Mouse (Mus musculus) heart, postnatal 0 days (tissue): Measurements from ENCODE around the gene AY761185.

Source experiments
- CTCF ChIP-seq: IDR thresholded peaks from 2 replicates; pipeline ENCODE4 v1.5.1; 2016; ENCODE audit warnings: antibody characterized with exemption, control low read depth, low read depth
- EP300 ChIP-seq: IDR thresholded peaks from 2 replicates; pipeline ENCODE4 v1.6.1; 2016; ENCODE audit warnings: antibody characterized with exemption, low read depth

DNA sequence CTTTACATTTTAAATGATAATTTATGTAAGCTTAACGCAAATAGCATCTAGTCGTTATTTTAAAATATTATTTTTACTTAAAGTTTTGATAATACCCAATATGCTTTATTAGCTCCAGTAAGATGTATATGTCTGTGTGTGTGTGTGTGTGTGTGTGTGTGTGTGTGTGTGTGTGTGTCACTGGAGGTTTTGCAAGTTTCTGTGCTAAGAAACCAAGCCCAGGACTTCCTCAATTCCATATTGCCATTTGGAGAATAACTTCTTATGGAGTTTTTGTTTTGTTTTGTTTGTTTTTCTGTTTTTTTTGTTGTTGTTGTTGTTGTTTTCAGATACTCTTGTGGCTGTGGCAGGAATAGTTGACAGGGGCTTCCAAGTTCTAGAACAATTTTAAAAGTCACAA lies 37.4 kb downstream of the AY761185 start:
- no peak for TF ChIP-seq CTCF
- TF ChIP-seq EP300 = no peak
